28 mouse cellular contexts compared by ENCODE assay signal in genomic region chr4:125580336-125580735, GRCm38 (mm10).
"Had no signal": no experiment of that assay in that cellular context is flagged by ENCODE, and none has a peak within 500 bp of the region (broad histone marks: within the 10 kb centered on the region; RNA-seq: fewer than 3 reads in every experiment).

No protein-coding gene starts in this region.

- H3K27me3 ChIP-seq: embryonic facial prominence, embryonic 15.5 days had no signal

- H3K4me1 ChIP-seq: embryonic facial prominence, embryonic 15.5 days had no signal

- H3K4me3 ChIP-seq: embryonic facial prominence, embryonic 12.5 days; embryonic facial prominence, embryonic 13.5 days; embryonic facial prominence, embryonic 15.5 days; erythroblast, embryonic 14.5 days; forebrain, embryonic 10.5 days; forebrain, embryonic 12.5 days; forebrain, embryonic 13.5 days; forebrain, embryonic 15.5 days; gastrocnemius, adult 2 months; heart, adult 2 months; heart, embryonic 10.5 days had no signal

- DNase-seq: cerebellum, adult 8-10 months; cerebellum, adult 9-10 months; cerebellum, adult 9-11 months; cerebellum, postnatal 10 days; cerebellum, postnatal 25 days; cerebellum, postnatal 36 days; embryo, embryonic 11 days; forebrain, postnatal 0 days; gastrocnemius, adult 2 months; gastrocnemius, postnatal 10 days; gastrocnemius, postnatal 14 days; gastrocnemius, postnatal 25 days; gastrocnemius, postnatal 36 days; heart, adult 11 months; heart, adult 18-20 months; heart, adult 2 months had no signal

- ATAC-seq: forebrain, embryonic 13.5 days; forebrain, embryonic 14.5 days; forebrain, embryonic 15.5 days; forebrain, embryonic 16.5 days; forebrain, postnatal 0 days had no signal

- H3K4me2 ChIP-seq: embryonic facial prominence, embryonic 12.5 days; embryonic facial prominence, embryonic 13.5 days; embryonic facial prominence, embryonic 15.5 days; forebrain, embryonic 12.5 days; forebrain, embryonic 13.5 days; forebrain, embryonic 15.5 days; heart, embryonic 11.5 days had no signal

- H3K9ac ChIP-seq: embryonic facial prominence, embryonic 12.5 days; embryonic facial prominence, embryonic 13.5 days; embryonic facial prominence, embryonic 15.5 days; forebrain, embryonic 12.5 days; forebrain, embryonic 13.5 days; forebrain, embryonic 15.5 days; forebrain, postnatal 0 days had no signal

- H3K36me3 ChIP-seq: embryonic facial prominence, embryonic 12.5 days; embryonic facial prominence, embryonic 13.5 days; embryonic facial prominence, embryonic 15.5 days; forebrain, embryonic 10.5 days; forebrain, embryonic 12.5 days; forebrain, embryonic 15.5 days; heart, embryonic 10.5 days had no signal

- H3K27ac ChIP-seq: embryonic facial prominence, embryonic 12.5 days; embryonic facial prominence, embryonic 13.5 days; embryonic facial prominence, embryonic 15.5 days; forebrain, embryonic 10.5 days; forebrain, embryonic 12.5 days; forebrain, embryonic 13.5 days; forebrain, embryonic 15.5 days; gastrocnemius, adult 2 months; heart, adult 2 months; heart, embryonic 10.5 days had no signal

- H3K9me3 ChIP-seq: embryonic facial prominence, embryonic 12.5 days; embryonic facial prominence, embryonic 13.5 days; embryonic facial prominence, embryonic 15.5 days; forebrain, embryonic 10.5 days; forebrain, embryonic 12.5 days; forebrain, embryonic 13.5 days; forebrain, embryonic 15.5 days; heart, embryonic 10.5 days had no signal
